ENCODE assay signal across 10 mouse cellular contexts in the genomic region with DNA sequence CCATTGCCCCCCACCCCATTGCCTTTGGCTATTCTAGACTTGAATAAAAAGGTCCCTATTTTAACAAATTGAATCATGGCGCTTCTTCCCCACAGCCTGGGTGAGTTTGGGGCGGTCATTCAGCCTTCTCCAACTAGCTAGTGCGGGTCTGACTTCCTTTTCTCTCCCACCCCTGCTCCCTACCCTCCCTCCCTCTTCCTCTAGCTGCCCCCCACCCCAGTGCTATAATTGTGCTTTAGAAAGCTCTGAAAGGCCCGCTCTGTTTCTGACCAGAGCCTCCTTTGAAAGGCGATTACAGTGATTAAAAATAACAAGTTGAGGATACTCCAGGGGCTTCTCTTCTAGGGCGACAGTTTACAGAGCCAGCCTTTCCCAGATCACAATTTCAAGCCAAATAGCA. TPM values are rescaled to one million over a fixed set of nuclear protein-coding genes. Genes with fewer than 3 reads are reported as not detected.
DNase-seq lines count a peak whose midpoint lies in the region; ATAC-seq and TF ChIP-seq lines count a peak whose summit lies in the region.
"Had no signal": no experiment of that assay in that cellular context is flagged by ENCODE, and none has a peak within 500 bp of the region (broad histone marks: within the 10 kb centered on the region; RNA-seq: fewer than 3 reads in every experiment).

No protein-coding gene starts in this region.

- no peak overlapping the region for H3K9ac ChIP-seq in forebrain, postnatal 0 days
- no peak overlapping the region for H3K9ac ChIP-seq in midbrain, embryonic 15.5 days

- H3K9me3 ChIP-seq in heart, embryonic 10.5 days, result no peaks in the 10 kb centered on the region
- H3K9me3 ChIP-seq in forebrain, postnatal 0 days (ENCODE audit: low read length), result no peaks in the 10 kb centered on the region
- no peaks in the 10 kb centered on the region for H3K9me3 ChIP-seq in midbrain, embryonic 15.5 days

- TF ChIP-seq CTCF in forebrain, postnatal 0 days (IDR thresholded peaks at IDR 0.05; ENCODE audit: low read depth), result no peak

- peaks cover 61% of the 10 kb centered on the region for H3K4me1 ChIP-seq in heart, embryonic 10.5 days
- H3K4me1 ChIP-seq in forebrain, postnatal 0 days (ENCODE audit: insufficient read depth), result no peaks in the 10 kb centered on the region
- H3K4me1 ChIP-seq in midbrain, embryonic 15.5 days, result peaks cover 30% of the 10 kb centered on the region

- peaks cover 6% of the 10 kb centered on the region; the same call in 1 of the 2 replicates for H3K27me3 ChIP-seq in heart, embryonic 10.5 days (ENCODE audit: insufficient read depth, poor library complexity, severe bottlenecking)
- H3K27me3 ChIP-seq in forebrain, postnatal 0 days (ENCODE audit: insufficient read depth, low read length), result peaks cover 21% of the 10 kb centered on the region; the same call in 1 of the 2 replicates
- peaks cover 14% of the 10 kb centered on the region; the same call in 1 of the 2 replicates for H3K27me3 ChIP-seq in midbrain, embryonic 15.5 days (replicated peaks)

- peak overlapping the region; percentile 23 for H3K4me2 ChIP-seq in forebrain, postnatal 0 days (ENCODE audit: low read depth)
- peak overlapping the region; percentile 32 for H3K4me2 ChIP-seq in midbrain, embryonic 15.5 days

- WGBS in heart, embryonic 10.5 days, result 16% methylated on average over 6 of the region's 6 CpGs
- 8% methylated on average over 6 of the region's 6 CpGs for WGBS in forebrain, postnatal 0 days
- 11% methylated on average over 6 of the region's 6 CpGs for WGBS in midbrain, embryonic 15.5 days

- peak; percentile 32 for ATAC-seq in forebrain, postnatal 0 days
- no peak for ATAC-seq in midbrain, embryonic 15.5 days (replicated peaks)
- no peak for ATAC-seq in megakaryocyte progenitor cell, adult 5-6 weeks (replicated peaks; ENCODE audit: poor library complexity)
- no peak for ATAC-seq in megakaryocyte, adult 5-6 weeks (ENCODE audit: poor library complexity, severe bottlenecking)
- ATAC-seq: inflammation-experienced regulatory T-cells, adult 6 months had no signal

- peaks cover 12% of the 10 kb centered on the region for H3K36me3 ChIP-seq in heart, embryonic 10.5 days
- no peaks in the 10 kb centered on the region for H3K36me3 ChIP-seq in forebrain, postnatal 0 days (ENCODE audit: insufficient read depth)
- H3K36me3 ChIP-seq in midbrain, embryonic 15.5 days (replicated peaks), result no peaks in the 10 kb centered on the region

- peak overlapping the region; percentile 62 for H3K27ac ChIP-seq in heart, embryonic 10.5 days
- no peak overlapping the region for H3K27ac ChIP-seq in forebrain, postnatal 0 days (ENCODE audit: low read depth, low read length)
- 0 out of 2 replicates have a peak overlapping the region, but pooled peaks have one; percentile 23 for H3K27ac ChIP-seq in midbrain, embryonic 15.5 days
- H3K27ac ChIP-seq: gastrocnemius, adult 2 months had no signal

- peak overlapping the region; percentile 12; the same call in 1 of the 2 replicates for H3K4me3 ChIP-seq in heart, embryonic 10.5 days
- H3K4me3 ChIP-seq in forebrain, postnatal 0 days (ENCODE audit: low read depth, low read length), result no peak overlapping the region
- no peak overlapping the region for H3K4me3 ChIP-seq in midbrain, embryonic 15.5 days
- H3K4me3 ChIP-seq: gastrocnemius, adult 2 months had no signal

- DNase-seq in heart, embryonic 10.5 days (ENCODE audit: low spot score), result no peak
- no peak for DNase-seq in heart, adult 8-10 months (ENCODE audit: low spot score)
- DNase-seq in embryo, embryonic 11 days, result peak; percentile 55
- DNase-seq in forebrain, postnatal 0 days, result no peak
- no peak for DNase-seq in urinary bladder, postnatal 25 days (ENCODE audit: low spot score)
- DNase-seq: gastrocnemius, adult 2 months had no signal

RNA-seq across cellular contexts. Expression of a gene that starts 3.5 kb away (rescaled TPM):
- polyA plus RNA-seq in heart, embryonic 10.5 days (2016; fragmentation: Nextera tagmentation; extraction: Ambion mirVana), result 62.0 and 100 TPM in 2 replicates
- total RNA-seq in heart, adult 8-10 months (2022), result 10 to 100 TPM in 3 of 4 experiments, 1 to 10 TPM in 1; 7.6 to 12.9 (median 11.5) TPM
- total RNA-seq in forebrain, postnatal 0 days (2014; rRNA removed), result 18.2 and 25.8 TPM in 2 replicates
- polyA plus RNA-seq in forebrain, postnatal 0 days (2015; fragmentation: Nextera tagmentation; extraction: Ambion mirVana), result 20.5 and 26.4 TPM in 2 replicates
- 38.4 and 47.2 TPM in 2 replicates for polyA plus RNA-seq in midbrain, embryonic 15.5 days (2015; fragmentation: Nextera tagmentation; extraction: Ambion mirVana)
- total RNA-seq in megakaryocyte progenitor cell, adult 5-6 weeks (2015), result not detected in 2 replicates
- not detected in 2 replicates for total RNA-seq in megakaryocyte progenitor cell, adult 5-6 weeks (2017)
- total RNA-seq in megakaryocyte, adult 5-6 weeks (2015), result 0.13 TPM in 1 of 2 replicates, not detected in the other
- total RNA-seq in megakaryocyte, adult 5-6 weeks (2017), result 0.04 and 0.22 TPM in 2 replicates

Comparison
In these comparisons a context has a peak if more than half of its experiments do, and no peak if none do; other contexts are left out.
1. RNA of a gene that starts 3.5 kb away (total RNA-seq): 18.2 to 25.8 TPM in forebrain, postnatal 0 days and 7.6 to 12.9 TPM in heart, adult 8-10 months; 0.04 to 0.22 TPM in megakaryocyte, adult 5-6 weeks and not detected in megakaryocyte progenitor cell, adult 5-6 weeks; every median in the first group is over 4 times any median in the second.